Mouse (Mus musculus) lung, embryonic 14.5 days (tissue): ENCODE measurements around the gene Atrnl1. TPM values are rescaled to one million over a fixed set of nuclear protein-coding genes. Genes with fewer than 3 reads are reported as not detected.
A peak's percentile ranks its signal among the peaks of the same experiment; 100 is the strongest.

ENCODE experiments used
- ATAC-seq: fragments of 200-750 bp; cut with Nextera tagmentation; 2 replicates; pipeline ENCODE4 v1.8.0; 2017; ENCODE audit warnings: mild to moderate bottlenecking, moderate TSS enrichment, moderate library complexity; ENCODE audit not compliant: insufficient read depth
- DNase-seq: peaks from one replicate; pipeline ENCODE4 v3.0.0-alpha.2; 2015
- H3K27ac ChIP-seq: fragments of 300-500 bp; sonication (generic); 2 replicates; pipeline ENCODE4 v1.5.1; 2014; ENCODE audit warnings: low read depth, mild to moderate bottlenecking, moderate library complexity
- H3K27me3 ChIP-seq: fragments of 300-500 bp; sonication (generic); 2 replicates; pipeline ENCODE4 v1.6.1; 2014; ENCODE audit warnings: low read length, control low read depth; ENCODE audit not compliant: insufficient read depth
- H3K36me3 ChIP-seq: fragments of 300-500 bp; sonication (generic); 2 replicates; pipeline ENCODE4 v1.6.1; 2014; ENCODE audit warnings: control low read depth; ENCODE audit not compliant: insufficient read depth
- H3K4me1 ChIP-seq: fragments of 300-500 bp; sonication (generic); 2 replicates; pipeline ENCODE4 v1.6.1; 2014; ENCODE audit warnings: antibody characterized with exemption, control low read depth; ENCODE audit not compliant: insufficient read depth
- H3K4me2 ChIP-seq: fragments of 300-500 bp; sonication (generic); 2 replicates; pipeline ENCODE4 v1.6.1; 2014; ENCODE audit warnings: mild to moderate bottlenecking
- H3K4me3 ChIP-seq: fragments of 300-500 bp; sonication (generic); 2 replicates; pipeline ENCODE4 v1.5.1; 2014; ENCODE audit warnings: low read depth, low read length
- H3K9ac ChIP-seq: fragments of 300-500 bp; sonication (generic); 2 replicates; pipeline ENCODE4 v1.6.1; 2014
- H3K9me3 ChIP-seq: fragments of 300-500 bp; sonication (generic); 2 replicates; pipeline ENCODE4 v1.6.1; 2016; ENCODE audit warnings: low read depth, low read length, control low read depth
- CTCF ChIP-seq: IDR thresholded peaks from 2 replicates; pipeline ENCODE4 v1.5.1; 2016; ENCODE audit warnings: antibody characterized with exemption, low read depth
- WGBS: fragments of 180-500 bp; shearing (Covaris S2); extraction: QIAGEN DNeasy Blood & Tissue Kit; methylation state at CpG from one replicate; pipeline ENCODE4 v1.1.7; 2014; 5-methylcytosine and 5-hydroxymethylcytosine counted together
- polyA plus RNA-seq: library from polyadenylated mRNA; unstranded; fragments of >200 nt; fragmentation: Nextera tagmentation; extraction: Ambion mirVana; gene quantifications from 2 replicates; pipeline ENCODE4 v1.2.1, GENCODE M21; 2014

Gene Atrnl1
- polyA plus RNA-seq, 1 experiment from 2014 or later: 7.1 TPM

DNA sequence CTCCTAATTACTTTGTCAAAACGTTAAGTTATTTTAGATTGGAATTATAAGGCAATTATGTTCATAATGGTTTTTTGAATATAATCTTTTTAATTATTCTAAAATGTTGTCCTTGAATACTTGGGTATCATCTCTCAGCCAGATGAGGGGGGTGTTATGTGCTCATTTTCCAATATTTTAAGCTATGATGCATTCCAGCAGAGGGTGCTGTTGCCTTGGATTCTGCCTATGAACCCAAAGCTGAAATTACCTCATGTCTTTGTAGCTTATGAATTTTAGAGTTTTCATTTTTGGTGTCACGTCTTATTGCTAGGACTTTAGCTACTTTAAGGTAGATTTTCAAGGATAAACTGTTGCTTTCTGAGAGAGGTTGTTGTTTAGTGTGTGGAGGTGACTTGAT is 44.2 kb downstream of the Atrnl1 start:
- Histone ChIP-seq H3K27me3 (no peaks in the 10 kb centered on the region), H3K9ac (no peak overlapping the region), H3K4me1 (no peaks in the 10 kb centered on the region), H3K36me3 (peaks cover 39% of the 10 kb centered on the region), H3K4me2 (no peak overlapping the region), H3K9me3 (no peaks in the 10 kb centered on the region), H3K27ac (no peak overlapping the region), H3K4me3 (no peak overlapping the region)
- DNase-seq (peak; percentile 93), ATAC-seq (no peak)
- 53% methylated on average over 2 of the region's 2 CpGs for WGBS
- peak; percentile 77 for TF ChIP-seq CTCF

DNA sequence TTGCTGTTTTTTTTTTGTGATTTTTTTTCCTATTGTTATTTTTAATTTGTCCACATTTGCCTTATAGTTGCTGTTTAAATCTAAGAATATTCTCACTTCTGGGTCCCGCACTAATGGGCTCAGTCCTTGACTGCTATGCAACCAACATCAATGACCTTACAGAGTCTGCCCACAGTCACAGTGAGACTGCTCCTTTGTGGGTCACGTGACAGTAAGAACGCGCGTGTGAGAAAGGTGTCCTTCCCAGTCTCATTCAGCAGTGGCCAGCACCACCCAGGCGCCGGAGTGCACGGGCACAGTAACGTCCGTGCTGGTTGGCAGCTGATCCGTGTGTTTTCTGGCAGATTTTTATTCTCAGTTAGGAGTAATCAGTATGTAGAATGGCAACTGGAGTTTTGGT is 44.7 kb downstream of the Atrnl1 start:
- Histone ChIP-seq H3K4me1 (no peaks in the 10 kb centered on the region), H3K4me3 (no peak overlapping the region), H3K36me3 (peaks cover 39% of the 10 kb centered on the region), H3K27me3 (no peaks in the 10 kb centered on the region), H3K9me3 (no peaks in the 10 kb centered on the region), H3K4me2 (no peak overlapping the region), H3K27ac (no peak overlapping the region), H3K9ac (no peak overlapping the region)
- no peak for ATAC-seq
- WGBS: 92% methylated on average over 11 of the region's 11 CpGs
- no peak for DNase-seq
- no peak for TF ChIP-seq CTCF

DNA sequence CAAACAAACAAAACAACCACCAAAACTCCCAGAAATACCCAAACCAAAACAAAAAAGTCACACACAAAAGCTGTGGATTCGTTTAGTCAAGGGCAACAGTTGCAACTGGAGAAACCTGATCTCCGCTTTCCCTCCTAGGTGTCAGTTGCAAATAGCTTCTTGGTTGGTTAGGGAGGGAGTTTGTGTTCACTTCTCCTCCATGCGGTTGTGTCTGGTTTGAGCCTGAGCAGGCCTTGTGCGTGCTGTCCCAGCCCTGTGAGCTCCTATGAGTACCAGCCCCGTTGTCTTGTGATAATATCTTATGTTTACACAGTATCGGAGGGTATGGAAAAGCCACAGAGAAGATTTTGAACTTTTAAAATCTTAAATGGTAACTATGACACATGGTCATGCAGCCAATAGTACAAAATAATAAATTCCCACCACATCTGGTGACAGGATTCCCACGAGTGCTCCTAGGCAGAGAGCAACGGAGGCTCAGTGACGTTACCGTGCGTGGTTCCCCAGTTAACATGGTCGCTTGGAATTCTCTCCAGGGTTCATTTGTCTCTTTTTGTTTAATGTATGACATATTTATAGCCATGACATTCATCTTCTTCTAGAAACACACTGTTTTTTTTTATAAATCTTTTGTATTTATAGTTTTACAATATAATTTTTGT is 46.7 kb downstream of the Atrnl1 start:
- TF ChIP-seq CTCF: no peak
- Histone ChIP-seq H3K27me3 (no peaks in the 10 kb centered on the region), H3K9ac (no peak overlapping the region), H3K4me2 (no peak overlapping the region), H3K27ac (peak overlapping the region; percentile 73; the same call in 1 of the 2 replicates), H3K36me3 (peaks cover 29% of the 10 kb centered on the region), H3K4me1 (no peaks in the 10 kb centered on the region), H3K4me3 (no peak overlapping the region), H3K9me3 (no peaks in the 10 kb centered on the region)
- WGBS: 40% methylated on average over 12 of the region's 12 CpGs
- ATAC-seq: 0 out of 2 replicates have a peak, but pooled peaks have one; percentile 41
- peak; percentile 33 for DNase-seq

DNA sequence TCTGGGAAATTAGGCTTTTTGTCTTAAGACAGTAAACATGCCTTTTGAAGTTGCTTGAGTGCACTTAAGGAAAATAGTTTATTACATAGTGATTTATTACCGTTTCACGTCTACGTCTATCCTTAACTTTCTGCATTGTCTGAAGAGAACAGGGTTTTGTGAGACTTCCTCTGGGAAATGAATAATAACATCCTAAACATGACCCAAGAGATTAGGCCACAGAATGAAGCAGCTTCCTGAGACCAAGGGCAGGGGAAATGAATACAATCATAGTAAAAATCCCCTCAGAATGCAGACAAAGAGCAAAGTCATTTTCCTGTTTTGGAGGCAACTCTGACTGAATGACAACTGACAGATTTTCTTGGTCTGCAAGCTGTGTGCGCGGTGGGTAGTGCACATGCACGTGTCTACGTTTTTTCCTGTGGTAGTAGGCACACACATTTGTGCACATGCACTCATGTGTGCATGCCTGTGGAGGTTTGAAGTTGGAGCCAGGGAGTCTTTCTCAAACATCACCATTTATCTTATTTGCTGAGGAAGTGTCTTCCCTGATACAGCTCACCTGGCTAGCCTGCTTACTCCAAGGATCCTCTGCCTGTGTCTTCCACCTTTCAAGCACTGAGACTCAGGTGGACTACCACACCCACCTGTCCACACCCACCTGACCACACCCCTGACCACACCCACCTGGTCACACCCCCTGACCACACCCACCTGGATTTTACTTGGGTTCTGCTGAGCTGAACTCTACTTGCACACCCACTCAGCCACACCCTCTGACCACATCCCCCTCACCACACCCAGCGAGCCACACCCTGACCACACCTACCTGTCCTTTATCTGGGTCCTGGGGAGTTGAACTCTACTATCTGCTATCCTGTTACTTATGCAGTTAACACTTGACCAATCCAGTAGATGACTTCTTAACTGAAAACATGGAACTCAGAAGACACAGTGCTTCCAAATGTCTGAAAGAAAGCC is 47.6 kb downstream of the Atrnl1 start:
- TF ChIP-seq CTCF: no peak
- DNase-seq: peak; percentile 56
- no peaks in the 10 kb centered on the region for H3K9me3 ChIP-seq
- no peaks in the 10 kb centered on the region for H3K27me3 ChIP-seq
- H3K4me2 ChIP-seq: no peak overlapping the region
- ATAC-seq: no peak
- no peak overlapping the region for H3K4me3 ChIP-seq
- peak overlapping the region; percentile 16; the same call in 1 of the 2 replicates for H3K27ac ChIP-seq
- H3K9ac ChIP-seq: no peak overlapping the region; the same call in 1 of the 2 replicates
- peaks cover 25% of the 10 kb centered on the region for H3K36me3 ChIP-seq
- H3K4me1 ChIP-seq: no peaks in the 10 kb centered on the region
- WGBS: 71% methylated on average over 8 of the region's 8 CpGs

DNA sequence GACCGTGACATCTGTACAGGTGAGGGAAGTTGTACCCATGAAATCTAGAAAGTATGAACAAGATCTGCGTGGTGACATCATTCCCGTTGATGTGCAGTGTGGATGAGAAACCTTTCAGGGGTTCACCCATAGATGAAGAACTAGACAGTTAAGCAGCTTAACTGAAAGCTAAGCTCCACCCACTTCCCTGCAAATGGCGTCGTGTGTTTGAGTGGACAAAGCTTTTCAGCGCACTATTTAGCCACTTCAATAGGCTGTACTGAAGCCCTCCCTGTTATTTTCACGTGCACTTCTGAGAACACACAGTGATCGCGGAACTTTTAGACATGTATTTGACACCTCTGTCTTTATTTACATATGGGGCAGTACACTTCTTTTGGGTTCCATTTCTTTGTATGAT is 56.2 kb downstream of the Atrnl1 start:
- Histone ChIP-seq H3K9me3 (no peaks in the 10 kb centered on the region), H3K4me2 (no peak overlapping the region), H3K4me3 (no peak overlapping the region), H3K36me3 (peaks cover 14% of the 10 kb centered on the region; the same call in 1 of the 2 replicates), H3K9ac (no peak overlapping the region), H3K27me3 (no peaks in the 10 kb centered on the region), H3K4me1 (no peaks in the 10 kb centered on the region), H3K27ac (no peak overlapping the region)
- WGBS: 77% methylated on average over 9 of the region's 9 CpGs
- DNase-seq: peak; percentile 17
- ATAC-seq: no peak
- TF ChIP-seq CTCF: no peak

DNA sequence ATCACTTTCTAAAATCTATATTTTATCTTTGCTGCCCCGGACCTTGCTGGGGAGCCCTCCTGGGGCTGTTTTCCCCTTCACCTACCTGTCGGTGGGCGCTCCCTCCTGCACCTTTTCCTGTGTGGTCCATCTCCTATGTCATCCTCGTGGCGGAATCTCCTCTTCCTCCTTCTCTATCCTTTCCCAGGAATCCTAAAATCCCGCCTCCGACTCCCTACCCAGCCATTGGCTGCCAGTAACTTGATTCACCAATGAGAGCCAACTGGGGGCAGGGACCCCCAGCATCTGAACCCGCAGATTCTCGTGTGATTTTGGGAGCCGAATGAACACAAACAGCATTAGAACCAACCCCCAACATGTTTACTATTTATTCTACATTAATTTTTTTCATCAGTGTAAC is 57.1 kb downstream of the Atrnl1 start:
- no peak for TF ChIP-seq CTCF
- no peak overlapping the region for H3K4me3 ChIP-seq
- no peaks in the 10 kb centered on the region for H3K27me3 ChIP-seq
- 86% methylated on average over 10 of the region's 10 CpGs for WGBS
- ATAC-seq (no peak), DNase-seq (no peak)
- peaks cover 14% of the 10 kb centered on the region; the same call in 1 of the 2 replicates for H3K36me3 ChIP-seq
- no peak overlapping the region for H3K9ac ChIP-seq
- no peak overlapping the region for H3K4me2 ChIP-seq
- H3K27ac ChIP-seq: no peak overlapping the region
- H3K9me3 ChIP-seq: no peaks in the 10 kb centered on the region
- no peaks in the 10 kb centered on the region for H3K4me1 ChIP-seq

DNA sequence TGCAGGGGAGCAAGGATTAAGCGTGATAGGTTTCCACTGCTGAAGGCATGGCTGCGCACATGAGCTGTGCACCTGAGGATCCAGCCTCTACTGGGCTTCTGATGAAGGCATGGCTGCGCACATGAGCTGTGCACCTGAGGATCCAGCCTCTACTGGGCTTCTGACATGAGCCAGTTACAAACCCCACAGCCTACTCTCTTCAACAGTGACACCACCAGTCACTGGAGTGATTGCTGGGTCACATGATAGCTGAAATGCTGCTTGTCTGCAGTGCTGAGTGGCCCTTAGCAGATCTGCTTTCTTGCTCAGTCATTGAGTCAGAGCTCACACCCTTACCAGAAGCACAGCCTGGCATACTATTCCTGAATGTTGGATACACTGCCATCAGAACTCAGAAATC is 68.6 kb downstream of the Atrnl1 start:
- DNase-seq (no peak), ATAC-seq (no peak)
- Histone ChIP-seq H3K27me3 (no peaks in the 10 kb centered on the region), H3K4me2 (no peak overlapping the region), H3K27ac (no peak overlapping the region), H3K4me1 (no peaks in the 10 kb centered on the region), H3K9ac (no peak overlapping the region), H3K9me3 (no peaks in the 10 kb centered on the region), H3K4me3 (no peak overlapping the region), H3K36me3 (peaks cover 17% of the 10 kb centered on the region; the same call in 1 of the 2 replicates)
- TF ChIP-seq CTCF: no peak
- WGBS: 94% methylated on average over 3 of the region's 3 CpGs
